ENCODE assay signal across 8 mouse cellular contexts in genomic region chr9:121710584-121710975, GRCm38 (mm10). TPM values are rescaled to one million over a fixed set of nuclear protein-coding genes. Genes with fewer than 3 reads are reported as not detected.
DNase-seq lines count a peak whose midpoint lies in the region; ATAC-seq and TF ChIP-seq lines count a peak whose summit lies in the region.

No protein-coding gene starts in this region.

- no peak; the same call in 1 of the 2 replicates for TF ChIP-seq CTCF in layer of hippocampus, adult 2 months (conservative IDR thresholded peaks at IDR 0.05)
- TF ChIP-seq CTCF in small intestine, adult 2 months (IDR thresholded peaks at IDR 0.05; ENCODE audit: extremely low read depth, insufficient read length, insufficient replicate concordance, low read depth, low read length): peak; percentile 9; the same call in 1 of the 2 replicates

- under 1% methylated on average over 18 of the region's 18 CpGs for WGBS in liver, embryonic 15.5 days (ENCODE audit: insufficient replicate concordance)
- WGBS in small intestine, adult 2 months: under 1% methylated on average over 18 of the region's 18 CpGs

- H3K4me3 ChIP-seq in layer of hippocampus, adult 2 months: peak overlapping the region; percentile 83
- H3K4me3 ChIP-seq in liver, embryonic 15.5 days (replicated peaks): peak overlapping the region; percentile 95
- peak overlapping the region; percentile 95 for H3K4me3 ChIP-seq in small intestine, adult 2 months (ENCODE audit: low read depth, low read length)

- H3K27ac ChIP-seq in layer of hippocampus, adult 2 months: peak overlapping the region; percentile 96
- H3K27ac ChIP-seq in liver, embryonic 15.5 days (replicated peaks): peak overlapping the region; percentile 94
- H3K27ac ChIP-seq in small intestine, adult 2 months (ENCODE audit: insufficient read depth, low read depth, low read length): peak overlapping the region; percentile 92

- DNase-seq in layer of hippocampus, adult 2 months (ENCODE audit: low spot score in 2 of 2): no peak
- no peak for DNase-seq in layer of hippocampus, adult 18-20 months (ENCODE audit: low spot score in 2 of 2)
- peak; percentile 56 for DNase-seq in adipocyte (ENCODE audit: low spot score)
- no peak for DNase-seq in left cerebral cortex, adult 18-20 months (ENCODE audit: low spot score in 2 of 2)

- H3K4me1 ChIP-seq in liver, embryonic 15.5 days (replicated peaks): peaks cover 58% of the 10 kb centered on the region
- H3K4me1 ChIP-seq in small intestine, adult 2 months (ENCODE audit: control insufficient read depth, insufficient read depth, insufficient read length, low read length): peaks cover 5% of the 10 kb centered on the region; the same call in 1 of the 2 replicates

- peak; percentile 31 for ATAC-seq in granulocyte monocyte progenitor cell, adult 5-6 weeks (replicated peaks; ENCODE audit: poor library complexity, severe bottlenecking)
- ATAC-seq in liver, embryonic 15.5 days (ENCODE audit: insufficient read depth): peak; percentile 68
- no peak for ATAC-seq in monocyte, adult 5-6 weeks (replicated peaks; ENCODE audit: insufficient number of reproducible peaks, low FRiP score, low TSS enrichment, poor library complexity, severe bottlenecking)

- no peaks in the 10 kb centered on the region for H3K9me3 ChIP-seq in liver, embryonic 15.5 days (replicated peaks)

- peak overlapping the region; percentile 89 for H3K9ac ChIP-seq in liver, embryonic 15.5 days

- peaks cover 20% of the 10 kb centered on the region for H3K36me3 ChIP-seq in liver, embryonic 15.5 days (replicated peaks)
- peaks cover 3% of the 10 kb centered on the region for H3K36me3 ChIP-seq in small intestine, adult 2 months (ENCODE audit: control insufficient read depth, insufficient read depth, low read length)

- H3K4me2 ChIP-seq in liver, embryonic 15.5 days: peak overlapping the region; percentile 85

- no peaks in the 10 kb centered on the region for H3K27me3 ChIP-seq in liver, embryonic 15.5 days
- H3K27me3 ChIP-seq in small intestine, adult 2 months (ENCODE audit: control insufficient read depth, insufficient read depth, low read length): no peaks in the 10 kb centered on the region

- TF ChIP-seq POLR2A in small intestine, adult 2 months (IDR thresholded peaks at IDR 0.05; ENCODE audit: low read depth, low read length): peak; percentile 36

RNA-seq across cellular contexts. Expression of gene Ss18l2, which starts 0.5 kb away (rescaled TPM):
- total RNA-seq in layer of hippocampus, adult 2 months (2021): 10 to 100 TPM; 71.8 to 78.8 TPM
- total RNA-seq in layer of hippocampus, adult 18-20 months (2021): 10 to 100 TPM; 73.7 to 82.6 TPM
- total RNA-seq in granulocyte monocyte progenitor cell, adult 5-6 weeks (2014; fragmentation: Nextera tagmentation): 25.7 and 67.5 TPM in 2 replicates
- total RNA-seq in granulocyte monocyte progenitor cell, adult 5-6 weeks (2017): 44.9 and 59.5 TPM in 2 replicates
- polyA plus RNA-seq in liver, embryonic 15.5 days (2015; fragmentation: Nextera tagmentation; extraction: Ambion mirVana): 55.3 TPM in 2 replicates
- 10.9 and 11.6 TPM in 2 replicates for polyA plus RNA-seq in small intestine, adult 2 months (2012; rRNA removed)
- 10 to 100 TPM; 73.2 to 83.3 TPM for total RNA-seq in left cerebral cortex, adult 18-20 months (2021)
- 14.6 to 46.7 TPM (median 28.7 TPM) in 3 replicates for total RNA-seq in monocyte, adult 5-6 weeks (2017)

RNA-seq across cellular contexts. Expression of gene Sec22c, which starts 5.3 kb away (rescaled TPM):
- 10 to 100 TPM; 27.5 to 32.8 TPM for total RNA-seq in layer of hippocampus, adult 2 months (2021)
- 10 to 100 TPM; 28.7 to 33.4 TPM for total RNA-seq in layer of hippocampus, adult 18-20 months (2021)
- 14.7 and 18.2 TPM in 2 replicates for total RNA-seq in granulocyte monocyte progenitor cell, adult 5-6 weeks (2014; fragmentation: Nextera tagmentation)
- 4.7 and 10.5 TPM in 2 replicates for total RNA-seq in granulocyte monocyte progenitor cell, adult 5-6 weeks (2017)
- 3.3 and 3.6 TPM in 2 replicates for polyA plus RNA-seq in liver, embryonic 15.5 days (2015; fragmentation: Nextera tagmentation; extraction: Ambion mirVana)
- polyA plus RNA-seq in small intestine, adult 2 months (2012; rRNA removed): 18.2 and 27.0 TPM in 2 replicates
- 10 to 100 TPM; 28.9 to 29.4 TPM for total RNA-seq in left cerebral cortex, adult 18-20 months (2021)
- total RNA-seq in monocyte, adult 5-6 weeks (2017): 1.1 to 4.3 TPM (median 3.0 TPM) in 3 replicates

RNA-seq across cellular contexts. Expression of gene Nktr, which starts 8.4 kb away (rescaled TPM):
- 100 to 1,000 TPM; 104 to 127 TPM for total RNA-seq in layer of hippocampus, adult 2 months (2021)
- 100 to 1,000 TPM in 1 of 2 experiments, 10 to 100 TPM in 1; 98.6 to 100 TPM for total RNA-seq in layer of hippocampus, adult 18-20 months (2021)
- total RNA-seq in granulocyte monocyte progenitor cell, adult 5-6 weeks (2014; fragmentation: Nextera tagmentation): 140 and 176 TPM in 2 replicates
- 130 and 131 TPM in 2 replicates for total RNA-seq in granulocyte monocyte progenitor cell, adult 5-6 weeks (2017)
- 23.0 and 25.2 TPM in 2 replicates for polyA plus RNA-seq in liver, embryonic 15.5 days (2015; fragmentation: Nextera tagmentation; extraction: Ambion mirVana)
- polyA plus RNA-seq in small intestine, adult 2 months (2012; rRNA removed): 16.7 and 30.2 TPM in 2 replicates
- 100 to 1,000 TPM; 103 to 112 TPM for total RNA-seq in left cerebral cortex, adult 18-20 months (2021)
- 193 to 365 TPM (median 198 TPM) in 3 replicates for total RNA-seq in monocyte, adult 5-6 weeks (2017)

RNA-seq across cellular contexts. Expression of gene Zfp651, which starts 48.5 kb away (rescaled TPM):
- total RNA-seq in layer of hippocampus, adult 2 months (2021): 100 to 1,000 TPM; 101 to 102 TPM
- 100 to 1,000 TPM in 1 of 2 experiments, 10 to 100 TPM in 1; 98.6 to 102 TPM for total RNA-seq in layer of hippocampus, adult 18-20 months (2021)
- 0.98 TPM in 1 of 2 replicates, not detected in the other for total RNA-seq in granulocyte monocyte progenitor cell, adult 5-6 weeks (2014; fragmentation: Nextera tagmentation)
- 0.39 TPM in 1 of 2 replicates, not detected in the other for total RNA-seq in granulocyte monocyte progenitor cell, adult 5-6 weeks (2017)
- polyA plus RNA-seq in liver, embryonic 15.5 days (2015; fragmentation: Nextera tagmentation; extraction: Ambion mirVana): 1.6 and 2.0 TPM in 2 replicates
- 5.9 and 8.9 TPM in 2 replicates for polyA plus RNA-seq in small intestine, adult 2 months (2012; rRNA removed)
- total RNA-seq in left cerebral cortex, adult 18-20 months (2021): 100 to 1,000 TPM; 104 to 106 TPM
- total RNA-seq in monocyte, adult 5-6 weeks (2017): not detected in 3 replicates
